In the genomic region with DNA sequence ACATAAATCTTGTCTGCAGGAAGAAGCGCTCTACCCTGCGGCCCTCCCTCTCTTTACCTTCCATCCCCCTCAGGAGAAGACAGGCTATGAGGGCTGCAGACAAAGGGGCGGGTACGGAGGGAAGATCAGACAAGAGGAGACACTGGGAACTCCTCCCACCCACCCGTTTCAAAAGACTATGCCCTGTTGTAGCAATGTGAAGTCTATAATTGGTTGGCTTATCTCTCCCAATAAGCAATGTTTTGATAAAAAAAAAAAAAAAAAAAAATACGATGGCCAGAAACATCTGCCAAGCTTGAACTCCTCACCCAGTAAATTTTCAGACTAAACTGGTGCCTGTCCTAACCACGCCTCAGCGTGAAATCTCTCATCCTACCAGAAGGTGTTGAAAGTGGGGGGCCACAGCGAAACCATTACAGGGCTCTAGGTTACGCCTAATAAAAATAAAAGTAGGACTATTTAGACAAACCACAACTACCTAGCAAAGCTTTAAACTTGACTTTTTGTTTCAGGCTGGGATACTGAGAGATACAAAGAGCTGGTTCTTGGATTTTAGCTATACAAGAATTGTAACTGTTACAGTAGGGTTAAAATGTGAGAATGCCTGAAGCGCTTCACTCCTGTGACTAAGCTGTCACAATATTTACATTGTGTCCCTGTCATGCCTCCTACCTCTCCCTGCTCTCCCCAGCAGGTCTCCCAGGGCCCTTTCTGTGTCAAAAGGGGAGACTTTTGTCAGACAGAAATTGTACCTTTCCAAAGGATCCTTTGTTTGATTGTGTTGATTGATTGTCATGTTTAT, we compare ENCODE assay signal across 11 mouse cellular contexts.
DNase-seq lines count a peak whose midpoint lies in the region; ATAC-seq and TF ChIP-seq lines count a peak whose summit lies in the region.
"Had no signal": no experiment of that assay in that cellular context is flagged by ENCODE, and none has a peak within 500 bp of the region (broad histone marks: within the 10 kb centered on the region; RNA-seq: fewer than 3 reads in every experiment).

No protein-coding gene starts in this region.

- no peak for ATAC-seq in heart, postnatal 0 days (ENCODE audit: insufficient read depth, low read depth)
- ATAC-seq in forebrain, embryonic 12.5 days (ENCODE audit: low FRiP score): peak; percentile 59

- intact Hi-C loops in heart, postnatal 25 days (cut with DNase I): no loop called here

- H3K4me2 ChIP-seq in heart, postnatal 0 days (ENCODE audit: low read depth, low read length): peak overlapping the region; percentile 54
- H3K4me2 ChIP-seq in forebrain, embryonic 12.5 days: peak overlapping the region; percentile 45

- no peaks in the 10 kb centered on the region for H3K36me3 ChIP-seq in heart, postnatal 0 days (replicated peaks; ENCODE audit: control insufficient read depth, insufficient read depth, low read length)
- no peaks in the 10 kb centered on the region for H3K36me3 ChIP-seq in forebrain, embryonic 12.5 days (replicated peaks)
- H3K36me3 ChIP-seq in midbrain, embryonic 10.5 days: no peaks in the 10 kb centered on the region

- H3K9me3 ChIP-seq in heart, postnatal 0 days (replicated peaks; ENCODE audit: control insufficient read depth, low read length): no peaks in the 10 kb centered on the region
- H3K9me3 ChIP-seq in forebrain, embryonic 12.5 days: no peaks in the 10 kb centered on the region
- no peaks in the 10 kb centered on the region for H3K9me3 ChIP-seq in midbrain, embryonic 10.5 days (replicated peaks)

- H3K9ac ChIP-seq in heart, postnatal 0 days (replicated peaks; ENCODE audit: low read depth, low read length): no peak overlapping the region
- H3K9ac ChIP-seq in forebrain, embryonic 12.5 days: no peak overlapping the region

- TF ChIP-seq EP300 in heart, postnatal 0 days (IDR thresholded peaks at IDR 0.05; ENCODE audit: low read depth): no peak

- peak overlapping the region; percentile 25 for H3K4me3 ChIP-seq in heart, postnatal 0 days (ENCODE audit: low read depth, low read length)
- 0 out of 2 replicates have a peak overlapping the region, but pooled peaks have one; percentile 1 for H3K4me3 ChIP-seq in forebrain, embryonic 12.5 days (replicated peaks)
- peak overlapping the region; percentile 35 for H3K4me3 ChIP-seq in midbrain, embryonic 10.5 days

- TF ChIP-seq CTCF in heart, postnatal 0 days (IDR thresholded peaks at IDR 0.05; ENCODE audit: low read depth): no peak

- H3K4me1 ChIP-seq in heart, postnatal 0 days (ENCODE audit: control insufficient read depth, insufficient read depth): no peaks in the 10 kb centered on the region
- peaks cover 37% of the 10 kb centered on the region for H3K4me1 ChIP-seq in forebrain, embryonic 12.5 days
- H3K4me1 ChIP-seq in midbrain, embryonic 10.5 days: peaks cover 41% of the 10 kb centered on the region

- no peak overlapping the region for H3K27ac ChIP-seq in heart, postnatal 0 days (ENCODE audit: low read depth)
- peak overlapping the region; percentile 74; the same call in 1 of the 2 replicates for H3K27ac ChIP-seq in forebrain, embryonic 12.5 days
- peak overlapping the region; percentile 70 for H3K27ac ChIP-seq in midbrain, embryonic 10.5 days (replicated peaks)

- DNase-seq in heart, postnatal 0 days (ENCODE audit: low spot score): no peak
- DNase-seq in heart, postnatal 25 days (ENCODE audit: low spot score): no peak
- peak; percentile 72 for DNase-seq in embryo, embryonic 10 days (ENCODE audit: low spot score)
- peak; percentile 40 for DNase-seq in midbrain, embryonic 10.5 days (ENCODE audit: low spot score)
- DNase-seq in spleen, adult 18-20 months: no peak
- no peak for DNase-seq in gastrocnemius, adult 18-20 months (ENCODE audit: low spot score)
- no peak for DNase-seq in thymus, adult 18-20 months
- DNase-seq: gastrocnemius, postnatal 36 days; liver; thymus, postnatal 4 days had no signal

- no peaks in the 10 kb centered on the region for H3K27me3 ChIP-seq in heart, postnatal 0 days (ENCODE audit: control insufficient read depth, insufficient read depth, low read length)
- H3K27me3 ChIP-seq in forebrain, embryonic 12.5 days: peaks cover 48% of the 10 kb centered on the region
- H3K27me3 ChIP-seq in midbrain, embryonic 10.5 days (ENCODE audit: low read depth, poor library complexity, severe bottlenecking): peaks cover 78% of the 10 kb centered on the region

- 26% methylated on average over 11 of the region's 11 CpGs for WGBS in heart, postnatal 0 days
- WGBS in forebrain, embryonic 12.5 days: 8% methylated on average over 11 of the region's 11 CpGs
- WGBS in midbrain, embryonic 10.5 days: 13% methylated on average over 11 of the region's 11 CpGs

Comparison
In these comparisons a context has a peak if more than half of its experiments do, and no peak if none do; other contexts are left out.
1. DNase-seq: peak in embryo, embryonic 10 days (single experiment) and midbrain, embryonic 10.5 days (single experiment); none in heart, postnatal 0 days (single experiment), heart, postnatal 25 days (single experiment), spleen, adult 18-20 months (0 of 2), gastrocnemius, adult 18-20 months (single experiment) and thymus, adult 18-20 months (0 of 2).
2. Peak in every context shown above with its lines, with median percentiles within 50 percentile points of each other: H3K4me3 ChIP-seq.